ENCODE assay signal across 27 mouse cellular contexts in the genomic region with DNA sequence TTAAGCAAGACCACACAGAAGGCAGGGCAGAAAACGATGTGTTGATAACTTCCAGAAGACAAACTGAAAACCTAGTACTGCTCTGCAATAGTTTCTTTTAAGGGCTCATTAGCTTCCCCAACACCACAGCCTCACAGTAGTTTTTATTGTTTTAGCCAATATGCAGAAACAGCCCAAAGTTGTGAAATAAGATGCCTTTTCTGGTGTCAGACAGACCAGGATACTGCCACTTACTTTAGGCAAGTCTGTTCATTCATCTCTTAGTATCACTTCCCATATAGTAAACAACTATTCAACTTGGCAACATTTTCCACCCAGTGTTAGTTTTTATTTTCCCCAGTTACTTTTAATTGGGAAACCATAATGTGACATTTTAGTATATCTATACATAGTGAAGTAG.
A peak's percentile ranks its signal among the peaks of the same experiment; 100 is the strongest.
DNase-seq lines count a peak whose midpoint lies in the region; ATAC-seq lines count a peak whose summit lies in the region.
"Had no signal": no experiment of that assay in that cellular context is flagged by ENCODE, and none has a peak within 500 bp of the region (broad histone marks: within the 10 kb centered on the region; RNA-seq: fewer than 3 reads in every experiment).

No protein-coding gene starts in this region.

- no peak overlapping the region for H3K4me3 ChIP-seq in embryonic facial prominence, embryonic 11.5 days (ENCODE audit: low read depth, low read length)
- H3K4me3 ChIP-seq in embryonic facial prominence, embryonic 10.5 days = no peak overlapping the region
- no peak overlapping the region for H3K4me3 ChIP-seq in kidney, embryonic 15.5 days (replicated peaks)
- no peak overlapping the region for H3K4me3 ChIP-seq in liver, embryonic 12.5 days
- H3K4me3 ChIP-seq: embryonic facial prominence, embryonic 13.5 days; erythroblast, embryonic 14.5 days; forebrain, embryonic 12.5 days; gastrocnemius, adult 2 months; heart, embryonic 12.5 days; heart, embryonic 15.5 days; hindbrain, embryonic 10.5 days had no signal

- H3K27me3 ChIP-seq in embryonic facial prominence, embryonic 11.5 days (ENCODE audit: control insufficient read depth, insufficient read depth, low read length) = no peaks in the 10 kb centered on the region
- no peaks in the 10 kb centered on the region; the same call in 1 of the 2 replicates for H3K27me3 ChIP-seq in embryonic facial prominence, embryonic 10.5 days (replicated peaks; ENCODE audit: low read depth, poor library complexity, severe bottlenecking)
- H3K27me3 ChIP-seq in kidney, embryonic 15.5 days = no peaks in the 10 kb centered on the region
- H3K27me3 ChIP-seq in liver, embryonic 12.5 days (replicated peaks) = no peaks in the 10 kb centered on the region
- H3K27me3 ChIP-seq: embryonic facial prominence, embryonic 13.5 days; forebrain, embryonic 12.5 days; heart, embryonic 12.5 days; heart, embryonic 15.5 days had no signal

- ATAC-seq in embryonic facial prominence, embryonic 11.5 days (replicated peaks; ENCODE audit: insufficient number of reproducible peaks, low FRiP score, low TSS enrichment, low read depth) = 0 out of 2 replicates have a peak, but pooled peaks have one; percentile 48
- peak; percentile 41; the same call in 1 of the 2 replicates for ATAC-seq in kidney, embryonic 15.5 days (replicated peaks; ENCODE audit: low FRiP score)
- peak; percentile 47 for ATAC-seq in common myeloid progenitor, adult 5-6 weeks (replicated peaks; ENCODE audit: low read depth, poor library complexity, severe bottlenecking)
- ATAC-seq in megakaryocyte, adult 5-6 weeks (ENCODE audit: poor library complexity, severe bottlenecking) = peak; percentile 95
- ATAC-seq in liver, embryonic 12.5 days = no peak
- ATAC-seq: activated CD4-positive, CD25-positive, alpha-beta regulatory T cell, adult 4 months; forebrain, embryonic 16.5 days had no signal

- no peaks in the 10 kb centered on the region for H3K4me1 ChIP-seq in embryonic facial prominence, embryonic 11.5 days (ENCODE audit: control insufficient read depth, insufficient read depth, low read length)
- peaks cover 8% of the 10 kb centered on the region for H3K4me1 ChIP-seq in embryonic facial prominence, embryonic 10.5 days
- H3K4me1 ChIP-seq in kidney, embryonic 15.5 days = no peaks in the 10 kb centered on the region
- no peaks in the 10 kb centered on the region for H3K4me1 ChIP-seq in liver, embryonic 12.5 days
- H3K4me1 ChIP-seq: embryonic facial prominence, embryonic 13.5 days; forebrain, embryonic 12.5 days; heart, embryonic 12.5 days; heart, embryonic 15.5 days had no signal

- no peaks in the 10 kb centered on the region for H3K9me3 ChIP-seq in embryonic facial prominence, embryonic 11.5 days (replicated peaks; ENCODE audit: control insufficient read depth, low read length)
- no peaks in the 10 kb centered on the region for H3K9me3 ChIP-seq in embryonic facial prominence, embryonic 10.5 days
- H3K9me3 ChIP-seq in kidney, embryonic 15.5 days (replicated peaks) = no peaks in the 10 kb centered on the region
- no peaks in the 10 kb centered on the region; the same call in none of the 2 replicates for H3K9me3 ChIP-seq in liver, embryonic 12.5 days (replicated peaks)
- H3K9me3 ChIP-seq: embryonic facial prominence, embryonic 13.5 days; forebrain, embryonic 12.5 days; heart, embryonic 12.5 days; heart, embryonic 15.5 days; hindbrain, embryonic 10.5 days had no signal

- DNase-seq in embryonic facial prominence, embryonic 11.5 days (ENCODE audit: low spot score) = no peak
- DNase-seq in embryonic facial prominence, embryonic 10.5 days (ENCODE audit: low spot score) = no peak
- no peak for DNase-seq in kidney, adult 9 months
- no peak for DNase-seq in cerebellum, postnatal 14 days
- DNase-seq: adrenal gland, postnatal 10 days; adrenal gland, postnatal 36 days; cerebellum, adult 2 months; cerebellum, adult 9-11 months; cerebellum, postnatal 36 days; gastrocnemius, adult 2 months; gastrocnemius, postnatal 14 days; heart, adult 18-20 months; heart, postnatal 10 days; heart, postnatal 36 days had no signal

- H3K27ac ChIP-seq in embryonic facial prominence, embryonic 11.5 days (replicated peaks; ENCODE audit: low read depth, low read length) = no peak overlapping the region
- no peak overlapping the region for H3K27ac ChIP-seq in embryonic facial prominence, embryonic 10.5 days (replicated peaks)
- H3K27ac ChIP-seq in kidney, embryonic 15.5 days = no peak overlapping the region
- no peak overlapping the region for H3K27ac ChIP-seq in liver, embryonic 12.5 days
- H3K27ac ChIP-seq: embryonic facial prominence, embryonic 13.5 days; forebrain, embryonic 12.5 days; gastrocnemius, adult 2 months; heart, embryonic 15.5 days; hindbrain, embryonic 14.5 days had no signal

- no peak overlapping the region for H3K4me2 ChIP-seq in embryonic facial prominence, embryonic 11.5 days (ENCODE audit: low read depth, low read length)
- H3K4me2 ChIP-seq in kidney, embryonic 15.5 days = no peak overlapping the region
- H3K4me2 ChIP-seq in liver, embryonic 12.5 days = no peak overlapping the region
- H3K4me2 ChIP-seq: embryonic facial prominence, embryonic 13.5 days; forebrain, embryonic 12.5 days; heart, embryonic 12.5 days; heart, embryonic 15.5 days; hindbrain, embryonic 14.5 days had no signal

- no peak overlapping the region for H3K9ac ChIP-seq in embryonic facial prominence, embryonic 11.5 days (replicated peaks; ENCODE audit: low read length)
- no peak overlapping the region for H3K9ac ChIP-seq in kidney, embryonic 15.5 days
- no peak overlapping the region for H3K9ac ChIP-seq in liver, embryonic 12.5 days
- H3K9ac ChIP-seq: embryonic facial prominence, embryonic 13.5 days; forebrain, embryonic 12.5 days; heart, embryonic 12.5 days; heart, embryonic 15.5 days; hindbrain, embryonic 14.5 days had no signal

- no peaks in the 10 kb centered on the region for H3K36me3 ChIP-seq in embryonic facial prominence, embryonic 11.5 days (replicated peaks; ENCODE audit: control insufficient read depth, insufficient read depth, low read depth, low read length)
- no peaks in the 10 kb centered on the region for H3K36me3 ChIP-seq in embryonic facial prominence, embryonic 10.5 days (replicated peaks)
- H3K36me3 ChIP-seq in kidney, embryonic 15.5 days = no peaks in the 10 kb centered on the region
- H3K36me3 ChIP-seq in liver, embryonic 12.5 days = no peaks in the 10 kb centered on the region
- H3K36me3 ChIP-seq: embryonic facial prominence, embryonic 13.5 days; forebrain, embryonic 12.5 days; heart, embryonic 12.5 days; heart, embryonic 15.5 days; hindbrain, embryonic 10.5 days had no signal

- 18% methylated on average over 1 of the region's 1 CpGs for WGBS in embryonic facial prominence, embryonic 11.5 days
- WGBS in embryonic facial prominence, embryonic 10.5 days = 24% methylated on average over 1 of the region's 1 CpGs
- 14% methylated on average over 1 of the region's 1 CpGs for WGBS in kidney, embryonic 15.5 days
- WGBS in liver, embryonic 12.5 days (ENCODE audit: insufficient replicate concordance) = 56% methylated on average over 1 of the region's 1 CpGs
